Mouse (Mus musculus) 416B (cell line): ENCODE data around the gene Pigz.

Source experiments
- DNase-seq: peaks from one replicate; pipeline ENCODE4 v3.0.0; 2011; ENCODE audit warnings: low read depth

Pigz gene

DNA sequence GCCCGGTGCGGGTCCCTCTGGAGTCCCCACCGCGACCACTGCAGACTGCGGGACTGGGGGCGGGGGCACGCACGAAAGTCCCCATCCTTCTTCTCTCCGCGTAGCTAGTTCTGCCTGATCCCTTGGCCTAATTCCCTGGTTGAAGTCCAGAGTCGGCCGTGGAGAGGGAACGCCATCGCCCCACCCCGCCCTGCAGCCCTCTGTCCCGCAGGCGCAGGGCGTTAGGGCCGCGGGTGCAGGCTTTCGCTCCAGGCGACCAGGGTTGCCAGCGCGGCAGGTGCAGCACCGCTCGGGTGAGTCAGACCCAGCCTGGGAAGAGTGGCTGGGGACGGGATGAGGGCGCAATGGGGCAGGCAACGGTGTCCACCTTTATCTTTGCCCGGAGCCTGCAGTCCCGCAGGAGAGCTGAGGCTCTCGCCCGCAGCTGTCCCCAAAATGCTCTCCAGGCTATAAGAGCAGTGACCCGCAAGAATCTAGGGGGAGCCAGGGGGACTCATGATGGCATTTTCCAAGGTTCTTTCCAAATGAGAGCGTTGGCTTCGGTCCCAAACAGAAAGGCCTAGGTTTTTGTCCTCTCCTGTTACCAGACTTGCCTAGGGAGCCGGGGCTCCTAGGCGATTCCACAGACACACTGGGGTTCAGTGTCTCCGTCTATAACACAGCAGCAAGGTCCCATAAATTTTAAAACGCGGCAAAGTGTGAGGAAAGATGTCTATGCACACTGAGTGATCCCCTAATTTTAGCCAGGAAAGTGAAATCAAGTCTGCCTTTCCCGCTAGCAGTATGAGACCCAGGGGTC is at the start of gene Pigz:
Gene Pigz (plus strand): TSS at position 101 of the 799 bp plus-strand sequence.
- no peak for DNase-seq

DNA sequence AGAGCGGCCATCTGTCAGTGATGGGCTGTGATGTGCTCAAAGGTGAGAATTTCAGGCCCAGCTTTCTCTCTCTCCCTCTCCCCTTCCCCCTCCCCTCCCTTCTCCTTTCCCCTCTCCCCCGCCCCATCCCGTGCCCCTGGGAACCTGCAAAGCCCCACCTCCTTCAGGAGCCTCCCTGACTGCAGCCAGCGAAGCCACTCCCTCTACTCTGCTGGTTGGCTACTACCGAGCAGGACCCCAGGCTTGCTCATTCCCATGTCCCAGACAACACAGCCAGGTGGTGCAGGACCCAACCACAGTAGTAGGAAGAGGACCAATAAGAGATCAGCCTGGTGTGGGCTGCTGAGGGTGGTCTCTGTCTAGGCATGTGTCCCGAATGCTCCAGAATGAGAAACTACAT is 49.7 kb upstream of the Pigz start:
- no peak for DNase-seq

DNA sequence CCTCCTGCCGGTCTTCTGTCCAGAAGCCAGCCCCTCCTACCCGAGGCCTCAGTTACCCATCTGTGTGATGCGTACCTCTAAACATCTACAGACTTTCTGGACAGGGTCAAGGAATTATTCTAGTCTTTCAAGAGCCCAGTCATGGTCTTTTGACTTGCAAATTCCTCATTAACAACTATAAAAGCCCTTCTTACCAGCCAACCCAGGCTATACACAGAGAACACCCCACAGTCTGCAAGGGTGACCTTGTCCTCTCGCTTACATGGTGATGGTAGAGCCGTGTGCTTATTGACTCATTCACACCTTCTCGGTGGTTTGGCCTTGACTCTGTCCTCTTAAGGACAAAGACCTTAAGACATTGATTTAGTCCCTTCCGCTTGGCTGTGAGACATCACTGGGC is 42.7 kb upstream of the Pigz start:
- no peak for DNase-seq

DNA sequence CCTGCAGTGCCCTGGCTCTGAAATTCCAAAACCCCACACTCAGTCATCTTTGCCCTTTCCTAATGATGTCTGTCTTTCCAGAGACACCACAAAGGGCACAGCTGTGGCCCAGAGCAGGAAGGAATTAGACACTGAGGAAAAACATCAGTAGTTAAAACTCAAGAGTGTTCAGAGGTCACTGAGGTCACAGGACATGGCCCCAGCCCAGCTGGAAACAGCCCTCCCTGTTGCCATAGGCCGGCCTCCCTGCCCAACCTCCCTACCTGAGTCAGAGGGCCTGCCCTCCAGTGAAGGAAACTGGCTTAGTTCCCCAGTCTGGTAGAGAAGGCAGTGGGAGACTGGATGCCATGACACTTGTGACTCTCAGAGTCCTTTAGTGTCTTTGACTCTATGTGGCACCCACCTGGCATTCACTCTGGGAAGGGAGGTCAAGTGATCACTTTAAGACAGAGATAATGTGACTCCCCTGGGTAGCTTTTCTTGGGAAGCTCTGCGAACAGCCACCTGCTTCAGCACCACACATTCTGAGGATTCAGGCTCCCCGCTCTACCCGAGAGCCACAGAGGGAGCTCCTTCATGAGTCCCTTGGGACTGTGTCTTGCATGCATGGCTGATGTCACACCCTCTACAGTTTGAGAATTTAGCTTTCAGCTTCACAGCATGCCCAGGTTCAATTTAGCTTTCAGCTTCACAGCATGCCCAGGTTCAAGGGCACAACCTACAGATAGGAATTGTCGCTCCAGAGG is 40.1 kb upstream of the Pigz start:
- DNase-seq, result no peak

DNA sequence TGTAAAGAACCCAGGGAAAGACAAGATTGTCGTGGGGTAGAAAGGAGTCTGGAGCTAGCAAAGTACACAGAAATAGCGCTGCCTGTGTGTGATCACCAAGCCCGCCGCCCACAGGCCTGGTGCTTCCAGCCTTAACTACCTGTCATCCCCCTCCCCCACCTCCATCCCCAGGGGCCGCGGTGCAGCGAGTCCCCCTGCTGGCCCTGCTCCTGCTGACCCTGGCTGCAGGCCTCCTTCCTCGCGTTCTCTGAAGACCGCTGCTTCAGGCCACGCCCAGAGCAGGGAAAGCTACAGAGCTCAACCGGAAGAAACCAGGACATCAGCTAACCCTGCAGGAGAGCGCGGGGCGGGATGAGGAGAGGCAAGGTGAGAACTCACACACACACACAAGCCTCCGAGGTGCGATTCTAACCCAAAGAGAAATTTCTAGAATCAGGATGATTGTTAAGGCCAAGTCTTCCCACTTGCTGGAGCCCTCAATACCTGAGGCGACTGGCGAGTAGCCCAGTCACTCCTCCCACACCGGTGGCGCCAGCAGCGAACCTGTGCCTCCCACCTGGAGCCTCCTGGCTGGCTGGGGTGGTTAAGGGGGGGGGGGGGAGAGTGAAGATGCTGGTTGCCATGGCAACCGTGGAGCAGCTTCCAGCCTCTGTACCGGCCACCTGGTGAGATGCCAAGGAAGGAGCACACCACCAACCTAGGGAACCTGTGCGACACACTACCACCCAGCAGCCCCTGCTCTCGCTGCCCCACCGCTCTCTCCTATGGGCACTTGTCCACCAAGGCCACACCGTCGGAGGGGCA is 36.5 kb upstream of the Pigz start:
- DNase-seq, result no peak

DNA sequence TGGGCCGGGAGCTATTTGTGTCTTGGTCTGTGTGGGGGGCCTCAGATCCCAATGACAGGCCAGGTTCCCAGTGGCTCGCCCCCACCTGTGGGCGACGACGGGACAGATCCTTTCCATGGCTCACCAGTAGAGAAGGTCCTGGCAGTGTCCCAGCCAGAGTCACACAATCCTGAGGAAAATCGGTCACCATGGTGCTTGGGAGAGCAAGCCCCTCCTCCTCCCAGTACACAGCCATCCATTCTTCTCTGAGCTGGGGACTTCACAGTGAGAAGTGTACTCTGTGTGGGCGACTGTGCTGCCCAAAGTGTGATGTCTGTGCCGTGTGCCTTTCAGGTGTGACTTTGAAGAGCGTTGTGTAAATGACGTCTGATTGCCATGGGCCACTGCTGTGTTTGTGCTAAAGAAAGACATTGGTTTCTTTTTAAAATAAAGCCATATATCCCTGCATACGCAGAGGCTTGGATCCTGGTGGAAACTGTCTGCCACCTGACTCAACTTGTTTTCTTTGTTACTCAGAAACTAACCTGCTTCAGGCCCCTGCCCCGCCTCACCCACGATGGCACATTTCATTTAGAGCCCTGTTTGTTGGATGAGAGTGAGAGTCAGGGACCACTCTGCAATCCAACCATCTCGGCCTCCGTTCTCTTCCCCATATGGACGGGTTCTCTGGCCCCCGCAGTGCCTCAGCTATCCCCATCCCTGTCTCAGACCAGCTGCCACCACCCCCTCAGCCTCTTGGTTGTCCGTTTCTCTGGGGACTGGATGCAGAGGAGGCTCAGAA is 34.9 kb upstream of the Pigz start:
- no peak for DNase-seq

DNA sequence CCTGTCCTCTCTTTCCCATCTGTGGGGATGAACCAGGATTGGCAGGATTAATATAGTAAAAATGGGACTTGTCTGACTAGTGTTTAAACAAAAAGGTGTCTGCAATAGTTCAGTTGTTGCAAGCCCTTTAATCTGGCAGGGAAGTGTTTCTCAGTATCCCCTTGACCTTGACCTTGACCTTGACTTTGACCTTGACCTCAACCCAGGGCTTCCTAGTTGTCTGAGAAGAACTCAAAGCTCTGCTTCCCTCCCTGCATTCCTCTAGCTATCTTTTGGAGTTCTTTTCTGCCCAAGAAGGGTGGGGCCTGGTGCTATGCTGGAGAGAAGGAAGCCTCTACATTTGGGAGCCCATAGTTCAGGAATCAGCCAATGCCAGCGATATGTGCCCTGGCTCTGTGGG is 31.8 kb upstream of the Pigz start:
- no peak for DNase-seq

DNA sequence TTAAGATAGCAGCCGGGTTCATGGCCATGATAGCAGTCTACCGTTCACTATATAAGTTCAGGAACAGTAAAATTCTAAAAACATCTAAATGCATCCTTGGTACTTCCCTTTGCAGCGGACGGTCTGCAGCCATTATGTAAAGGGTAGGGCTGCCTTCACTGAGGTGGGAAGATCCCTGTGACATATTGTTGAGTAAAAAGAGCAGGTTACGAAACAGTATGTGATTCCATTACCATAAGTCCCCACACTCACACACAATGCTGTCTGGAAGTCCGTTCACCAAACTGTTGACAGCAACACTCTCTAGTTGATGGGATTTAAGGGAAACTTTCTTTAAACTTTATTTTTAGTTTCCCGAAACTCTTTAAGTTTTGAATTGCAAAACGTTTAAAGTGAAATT is 30.4 kb upstream of the Pigz start:
- DNase-seq, result no peak

DNA sequence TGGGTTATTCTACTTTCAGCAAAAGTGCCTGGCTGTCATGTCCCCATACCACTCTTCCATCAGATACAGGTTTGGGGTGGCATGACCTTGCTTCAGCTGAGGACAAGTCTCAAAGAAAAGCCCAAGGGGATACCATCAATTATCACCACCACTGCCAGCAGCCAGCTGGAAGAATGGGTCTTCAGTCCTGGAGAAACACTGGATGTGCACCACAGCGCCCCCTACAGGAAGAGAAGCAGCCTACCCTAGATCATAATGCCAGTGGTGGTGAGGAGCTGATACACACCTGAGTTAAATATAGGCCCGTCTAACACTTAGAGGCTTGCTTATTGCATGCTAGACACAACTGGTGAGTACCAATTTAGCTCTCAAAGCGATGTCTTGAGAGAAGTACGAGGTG is 28.3 kb upstream of the Pigz start:
- no peak for DNase-seq

DNA sequence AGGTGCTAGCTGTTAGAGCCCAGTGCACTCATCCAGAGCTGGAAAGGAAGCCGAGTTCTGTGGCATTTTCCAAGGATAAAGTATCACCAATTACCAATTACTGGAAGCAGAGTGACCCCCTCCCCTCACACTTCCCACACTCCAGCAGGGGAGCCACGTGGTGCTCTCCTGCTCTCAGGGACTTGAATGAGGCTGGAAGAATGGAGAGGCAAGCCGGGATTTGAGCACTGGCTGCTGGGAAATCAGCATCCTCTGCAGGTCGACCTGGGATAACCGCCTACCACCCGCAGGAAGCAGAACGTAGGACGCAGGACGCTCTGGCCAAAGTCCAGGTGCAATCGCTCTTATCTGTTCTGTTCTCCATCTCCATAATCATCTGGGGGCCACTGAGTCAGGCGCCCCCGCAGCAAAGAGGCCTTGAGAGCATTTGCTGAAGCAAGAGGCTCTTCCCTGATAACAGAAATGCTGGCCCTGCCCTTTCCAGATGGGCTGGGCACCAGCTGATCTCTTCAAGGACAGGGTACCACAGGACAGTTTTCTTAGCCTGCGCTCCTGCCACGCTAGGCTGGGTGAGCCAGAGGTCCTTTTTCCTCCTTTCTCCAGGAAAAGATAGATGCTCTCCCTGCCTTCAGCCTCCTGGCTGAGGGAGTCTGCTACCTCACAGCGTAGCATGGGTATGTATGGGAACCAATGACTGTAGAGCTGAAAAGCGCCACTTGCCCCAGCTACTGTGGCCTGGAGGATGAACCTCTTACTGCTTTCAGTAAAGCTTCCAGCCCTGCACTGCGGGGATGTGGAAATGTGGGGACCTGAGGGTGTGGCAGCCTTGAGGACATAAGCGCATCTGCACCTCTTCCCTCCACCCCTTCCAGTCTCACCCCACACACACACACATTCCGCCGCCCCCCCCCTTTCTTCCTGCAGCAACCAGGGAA is 27.5 kb upstream of the Pigz start:
- no peak for DNase-seq

DNA sequence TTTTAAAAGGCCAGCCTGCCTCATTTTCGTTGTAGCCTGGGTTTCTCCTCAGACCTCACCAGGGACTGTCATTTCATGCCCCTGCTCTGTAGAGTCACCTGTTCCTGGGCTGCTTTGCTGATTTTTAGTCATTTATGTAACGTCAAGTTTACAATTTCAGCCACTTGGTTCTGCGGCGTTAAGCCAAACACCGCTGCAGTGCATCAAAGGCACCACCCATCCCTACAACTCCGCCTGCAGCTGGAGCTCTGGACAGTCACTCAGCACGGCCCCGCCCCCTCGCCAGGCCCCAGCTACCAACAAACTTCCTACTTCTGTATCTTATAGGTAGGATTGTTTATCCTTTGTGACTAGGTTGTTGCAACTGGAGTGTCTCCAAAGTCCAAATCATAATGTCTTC is 26.8 kb upstream of the Pigz start:
- no peak for DNase-seq

DNA sequence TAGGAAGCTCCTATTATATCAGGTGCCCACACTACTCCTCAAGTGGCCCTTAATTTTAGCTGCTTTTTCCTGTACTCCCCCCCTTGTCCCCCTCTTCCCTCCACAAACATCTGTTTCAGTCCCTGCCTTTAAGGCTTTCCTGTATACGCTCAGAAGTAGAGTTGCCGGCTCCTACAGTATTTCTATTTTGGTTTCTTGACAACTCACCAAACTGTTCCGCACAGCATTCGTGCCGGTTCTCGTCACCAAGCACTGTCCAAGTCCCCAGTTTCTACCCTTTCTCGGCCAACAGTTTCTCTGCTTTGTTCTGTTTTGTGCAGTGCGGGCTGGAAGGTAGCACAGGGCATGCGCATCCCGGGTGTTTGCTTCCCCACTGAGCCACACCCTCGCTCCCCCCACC is 24.7 kb upstream of the Pigz start:
- DNase-seq, result no peak

DNA sequence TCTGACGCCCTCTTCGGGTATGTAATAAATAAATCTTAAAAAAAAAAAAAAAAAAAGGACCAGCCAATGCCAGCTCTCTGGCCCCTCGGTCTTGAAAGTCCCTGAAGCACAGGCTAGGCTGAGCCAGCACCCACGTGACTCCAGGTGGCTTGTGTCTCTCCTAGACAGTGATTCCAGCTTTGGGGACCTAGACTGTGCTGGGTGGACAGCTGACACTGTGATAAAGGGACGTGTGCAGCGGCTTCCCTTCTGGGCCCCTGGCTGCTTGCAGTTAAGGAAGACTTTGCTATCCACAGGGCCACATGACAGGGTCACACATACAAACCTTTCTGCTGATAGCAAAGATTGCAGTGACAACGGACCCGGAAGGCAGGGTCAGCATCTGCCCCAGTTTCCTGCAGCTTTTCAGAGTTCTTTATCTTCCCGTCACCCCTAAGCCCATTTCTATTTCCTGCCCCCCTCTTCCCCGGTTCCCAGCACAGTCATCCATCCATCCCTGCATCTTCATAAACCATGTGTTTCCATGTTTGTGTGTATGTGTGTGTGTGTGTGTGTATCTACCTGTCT is 23.3 kb upstream of the Pigz start:
- peak; percentile 72 for DNase-seq

DNA sequence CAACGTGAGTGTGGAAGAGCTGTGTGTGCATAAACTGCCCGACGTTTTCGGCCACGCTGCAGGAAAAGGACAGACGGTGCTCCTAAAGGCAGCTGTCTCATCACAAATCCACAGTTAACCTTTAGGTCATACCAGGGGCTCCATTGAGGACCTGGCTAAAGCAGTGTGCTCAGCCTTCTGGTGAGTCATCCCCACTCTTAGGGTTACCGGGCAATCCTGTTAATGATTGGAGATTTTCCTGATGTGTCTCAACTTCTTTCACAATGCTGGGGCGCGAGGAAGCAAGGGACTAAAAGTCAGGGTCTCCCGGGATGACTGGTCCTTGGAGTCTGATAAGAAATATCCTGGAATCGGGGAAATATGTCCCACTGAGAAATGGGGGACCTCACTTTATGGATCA is 15.9 kb upstream of the Pigz start:
- DNase-seq, result peak; percentile 34

DNA sequence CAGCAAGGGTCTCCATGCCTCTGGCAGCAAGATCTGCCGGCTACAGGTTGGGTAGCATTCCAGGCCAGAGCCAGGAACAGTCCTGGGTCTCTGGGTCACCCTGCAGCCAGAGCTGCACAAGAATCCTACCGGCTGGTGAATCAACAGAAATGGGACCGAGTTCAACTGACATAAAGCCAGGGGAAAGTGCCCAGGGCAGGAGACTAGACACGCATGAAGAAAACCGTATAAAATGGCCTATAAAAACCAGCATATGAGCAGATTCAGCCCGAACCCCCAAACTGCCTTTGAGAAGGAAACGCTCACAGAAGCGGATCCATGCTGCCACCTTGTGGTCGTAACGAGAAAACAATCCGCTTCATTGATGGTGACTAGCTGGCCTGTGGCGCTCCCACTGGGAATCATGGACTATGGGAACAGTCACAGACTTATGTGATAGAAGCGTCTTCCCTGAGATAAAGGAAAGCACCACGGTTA is 15.4 kb upstream of the Pigz start:
- DNase-seq, result peak; percentile 82

DNA sequence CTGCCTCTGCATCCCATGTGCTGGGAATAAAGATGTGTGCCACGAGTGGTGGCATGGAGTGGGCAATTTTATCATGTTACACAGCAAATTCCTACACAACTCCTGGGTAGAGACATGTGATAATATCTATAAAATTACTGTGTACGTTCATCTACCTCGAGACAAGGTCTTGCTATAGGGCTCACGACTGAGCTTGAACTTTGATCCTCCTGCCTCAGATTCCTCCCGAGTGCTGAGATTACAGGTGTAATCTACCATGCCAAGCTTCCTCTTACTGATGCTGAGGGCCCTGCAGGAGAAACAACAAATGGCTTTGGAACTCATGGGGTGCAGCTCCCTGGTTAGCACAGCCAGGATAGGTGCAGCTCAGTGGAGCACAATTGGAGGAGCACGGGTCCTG is 9.3 kb upstream of the Pigz start:
- DNase-seq, result no peak

DNA sequence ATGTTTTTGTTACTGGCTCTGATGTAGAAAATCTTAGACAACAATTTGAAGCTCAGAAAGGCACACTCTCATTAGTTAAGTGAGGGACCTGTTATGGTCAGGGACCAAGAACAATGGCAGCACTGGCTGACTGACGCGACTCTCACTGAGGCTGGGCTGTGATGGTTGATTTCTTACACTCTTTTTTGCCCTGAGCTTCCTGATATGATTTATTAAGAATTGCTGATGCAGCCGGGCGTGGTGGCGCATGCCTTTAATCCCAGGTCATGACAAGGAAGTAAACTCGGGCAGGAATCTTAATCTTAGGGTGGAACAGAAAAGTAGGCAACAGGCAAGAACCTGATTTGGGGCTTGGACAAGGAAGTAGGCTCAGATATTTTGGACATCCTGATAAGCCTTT is 7.6 kb upstream of the Pigz start:
- no peak for DNase-seq

DNA sequence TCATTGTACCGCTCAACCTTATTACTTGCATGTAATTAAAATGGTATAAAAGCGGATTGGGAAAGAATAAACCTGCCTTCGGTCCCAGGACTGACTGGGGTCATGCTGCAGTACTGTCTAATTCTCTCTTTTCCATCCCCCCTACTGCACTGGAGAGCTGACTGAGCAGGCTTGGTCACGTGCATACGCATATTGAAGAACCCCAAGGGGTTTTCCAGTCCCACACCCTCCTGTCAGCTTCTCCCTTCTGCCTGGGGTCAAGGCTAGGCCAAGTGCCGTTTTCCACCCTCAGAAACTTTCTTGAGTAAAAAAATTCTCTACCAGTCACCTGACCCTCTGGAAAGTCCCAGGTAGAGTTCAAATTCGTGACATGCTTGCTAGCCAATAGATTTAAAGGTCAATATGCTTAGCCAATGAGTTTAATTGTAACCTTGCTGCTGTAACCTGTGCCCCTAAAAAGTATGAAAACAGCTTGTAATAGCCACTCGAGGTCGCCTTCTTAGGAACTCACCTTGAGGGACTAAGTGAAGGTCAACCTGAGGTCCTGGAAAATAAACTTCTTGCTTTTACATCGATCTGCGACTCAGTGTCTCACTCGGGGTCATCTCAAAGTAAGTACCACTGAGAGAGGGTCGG is 7.0 kb upstream of the Pigz start:
- DNase-seq, result no peak

DNA sequence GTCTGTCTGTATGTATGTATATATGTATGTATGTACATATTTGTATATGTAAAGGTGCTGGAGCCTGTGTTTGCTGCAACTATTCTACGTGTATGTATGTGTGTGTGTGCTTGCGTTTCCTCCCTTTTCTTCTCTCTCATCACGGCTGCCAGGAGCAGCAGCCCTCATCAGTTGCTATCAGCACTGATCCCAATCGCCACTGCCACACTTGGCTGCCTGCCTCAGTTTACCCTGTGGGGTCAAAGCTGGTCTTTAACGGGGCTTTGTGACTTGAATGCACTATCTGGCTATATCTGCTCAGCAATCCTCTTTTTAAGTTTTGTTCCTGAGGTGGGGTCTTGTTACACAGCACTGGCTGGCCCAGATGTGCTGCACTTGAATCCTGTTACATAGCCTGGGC is 6.2 kb upstream of the Pigz start:
- DNase-seq, result no peak

DNA sequence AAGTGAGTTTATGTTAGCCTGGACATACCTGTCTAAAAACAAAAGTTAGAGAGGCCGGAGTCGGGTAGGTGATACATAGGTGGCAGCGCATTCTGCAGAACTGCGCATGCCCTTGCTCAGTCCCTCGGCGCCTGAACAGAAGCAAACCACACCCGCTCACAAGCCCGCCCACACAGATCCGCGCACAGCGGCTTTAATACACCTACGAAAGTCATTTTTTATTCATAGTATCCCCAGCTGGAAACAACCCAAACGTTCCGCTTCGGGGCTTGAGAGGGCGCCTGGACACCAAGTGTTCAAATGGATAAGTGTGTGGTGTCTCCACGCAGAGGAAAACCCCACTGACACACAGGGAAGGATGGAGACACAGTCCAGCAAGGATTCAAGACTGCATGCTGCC is 2.3 kb upstream of the Pigz start:
- DNase-seq, result no peak
